Mouse (Mus musculus) MEL-GATA-1-ER (cell line): ENCODE data around the gene Sf1.

Source experiments
- DNase-seq: peaks from one replicate; pipeline ENCODE4 v3.0.0-alpha.2; 2012; ENCODE audit warnings: low read depth; ENCODE audit errors: extremely low read depth

The Sf1 gene

DNA sequence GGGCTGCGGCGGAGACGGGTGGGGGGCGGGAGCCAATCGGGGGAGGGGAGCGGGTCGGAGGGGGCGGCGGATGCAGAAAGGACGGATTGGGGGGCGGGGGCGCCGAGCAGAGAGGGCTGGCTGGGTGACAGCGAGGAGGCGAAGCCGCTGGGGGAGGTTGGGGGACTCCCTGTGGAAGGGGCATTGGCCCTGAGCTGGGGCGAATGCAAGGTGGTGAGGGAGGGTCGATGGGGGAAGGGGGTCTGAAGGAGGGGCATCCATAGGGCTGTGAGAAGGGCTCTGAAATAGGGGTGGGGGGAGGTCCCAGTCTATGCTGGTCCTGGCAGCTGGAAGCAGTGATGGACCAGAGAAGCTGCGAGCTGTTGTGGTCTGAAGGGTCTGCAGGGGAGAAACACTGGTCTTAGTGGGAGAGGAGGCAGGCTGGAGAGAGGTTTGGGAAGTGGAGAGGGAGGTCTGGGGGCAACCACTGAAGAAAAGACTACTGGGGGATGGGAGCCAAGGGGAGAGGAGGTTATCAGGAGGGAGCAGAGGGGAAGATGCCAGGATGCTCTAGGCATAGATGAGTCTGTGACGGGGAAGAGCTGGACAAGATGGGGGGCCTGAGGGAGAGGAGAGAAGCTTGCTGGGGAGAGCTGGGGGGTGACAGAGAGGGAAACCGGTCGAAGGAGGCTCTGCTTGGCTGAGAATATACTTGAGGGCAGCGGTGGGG lies 55.6 kb downstream of the Sf1 start:
- DNase-seq = no peak

GRCm38 (mm10) chr19:6419805-6420310 lies 56.4 kb downstream of the Sf1 start:
- no peak for DNase-seq

DNA sequence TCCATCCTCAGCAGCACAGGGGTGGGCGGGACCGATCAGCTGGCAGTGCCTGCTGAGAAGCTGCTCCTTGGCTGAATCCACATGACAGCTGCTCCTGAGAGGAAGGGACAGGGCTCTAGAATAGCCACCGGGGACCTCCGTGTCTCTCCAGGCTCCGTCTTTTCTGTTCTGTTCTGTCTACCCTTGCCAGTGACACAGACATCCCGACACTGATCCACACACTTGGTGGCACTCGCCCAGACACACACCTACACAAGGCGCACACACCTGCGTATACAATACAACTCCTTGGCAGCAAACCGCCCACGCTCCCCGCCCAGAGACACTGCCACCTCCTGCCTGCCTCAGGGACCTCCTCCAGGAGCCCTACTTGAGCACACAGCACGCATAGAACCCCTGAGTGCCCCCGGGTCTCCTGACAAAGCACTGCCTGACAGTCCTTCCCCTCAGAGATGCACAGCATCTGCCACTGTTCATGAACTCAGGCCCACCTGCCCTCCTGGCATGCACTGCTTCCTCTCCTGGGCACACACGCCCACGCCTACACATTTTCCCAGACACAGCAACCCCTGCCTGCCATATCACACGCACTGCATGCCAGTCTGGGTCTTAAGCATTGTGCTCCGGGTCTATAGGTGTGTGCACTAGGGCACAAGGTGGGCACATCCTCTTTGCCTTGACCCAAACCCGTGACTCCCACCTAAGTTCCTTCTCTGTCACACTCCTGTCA lies 57.2 kb downstream of the Sf1 start:
- no peak for DNase-seq

GRCm38 (mm10) chr19:6421211-6421590 lies 57.7 kb downstream of the Sf1 start:
- DNase-seq = no peak

DNA sequence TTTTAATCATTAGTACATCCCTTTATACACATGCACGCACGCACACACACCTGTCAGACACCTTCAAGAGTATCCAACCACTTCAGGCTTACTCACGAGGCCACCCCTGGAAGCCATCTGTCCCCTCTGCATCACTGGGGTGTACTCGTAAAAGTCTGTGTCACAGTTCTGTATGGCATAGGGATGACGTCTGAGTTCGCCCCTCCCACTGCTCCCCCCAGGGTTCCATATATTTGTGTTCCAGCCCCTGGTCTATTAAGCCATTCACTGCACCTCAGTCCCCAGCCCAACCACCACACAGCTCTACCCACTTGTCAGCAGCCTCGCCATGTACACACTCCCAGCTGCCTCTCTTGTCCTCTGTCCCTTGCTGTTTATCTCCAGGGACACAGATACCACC lies 58.5 kb downstream of the Sf1 start:
- no peak for DNase-seq

DNA sequence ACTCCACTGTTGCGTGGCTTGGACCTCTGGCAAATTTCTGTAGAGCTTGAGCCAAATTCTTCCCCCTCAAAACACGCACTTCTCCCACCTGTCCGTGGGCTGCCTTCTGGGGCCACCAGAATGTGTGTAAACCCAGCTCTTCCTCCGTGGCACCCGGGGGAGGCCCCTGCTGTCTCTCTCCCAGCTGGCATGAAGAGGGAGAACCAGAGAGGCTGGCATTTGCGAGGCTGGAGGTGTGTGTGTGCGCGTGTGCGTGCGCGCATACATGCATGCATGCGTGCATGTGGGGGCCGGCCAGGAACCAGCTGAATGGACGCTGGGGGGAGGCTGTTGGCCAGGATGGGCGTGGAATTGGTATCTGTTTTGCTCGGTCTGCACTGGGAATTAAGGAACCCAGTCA lies 59.8 kb downstream of the Sf1 start:
- DNase-seq = no peak

DNA sequence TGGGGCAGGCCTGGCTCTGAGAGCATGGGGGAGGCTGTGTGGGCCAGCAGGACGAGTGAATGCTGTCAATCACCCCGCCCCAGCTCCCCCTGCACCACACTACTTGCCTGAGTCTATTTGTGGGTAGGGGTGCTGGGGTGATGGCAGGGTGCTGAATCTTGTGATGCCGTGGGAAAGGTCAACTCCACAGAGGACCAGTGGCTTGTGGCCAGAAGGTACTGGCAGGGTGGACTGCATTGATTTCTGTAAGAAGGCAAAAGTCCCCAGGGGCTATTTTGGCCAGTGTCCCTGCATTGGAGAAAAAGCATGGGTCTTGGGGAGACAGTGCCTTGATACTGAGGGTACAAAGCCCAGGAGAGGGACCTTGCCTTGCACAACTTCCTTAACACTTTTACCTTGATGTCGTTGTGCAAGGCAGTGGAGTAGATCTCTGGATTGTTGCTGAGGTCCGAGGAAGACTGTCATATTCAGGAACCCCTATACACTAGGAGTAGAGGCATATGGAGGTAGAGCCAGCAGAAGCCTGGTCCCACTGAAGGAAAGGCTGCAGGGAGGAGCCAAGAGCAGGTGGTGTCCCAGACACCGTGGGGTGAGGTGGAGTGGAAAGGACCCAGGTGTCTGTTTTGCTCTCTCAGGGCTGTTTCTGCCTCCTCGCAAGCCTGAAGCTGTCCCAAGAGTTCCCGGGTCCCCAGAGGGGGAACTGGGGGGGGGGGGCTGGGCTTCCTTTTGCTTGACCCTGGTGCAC lies 60.8 kb downstream of the Sf1 start:
- no peak for DNase-seq

GRCm38 (mm10) chr19:6425595-6425994 lies 62.1 kb downstream of the Sf1 start:
- no peak for DNase-seq

- no peak for DNase-seq
Observed at GRCm38 (mm10) chr19:6426703-6427500, 63.4 kb downstream of the Sf1 start.
